Mouse (Mus musculus) brain, adult 2 months (tissue): Measurements from ENCODE around the gene Sypl2.
A peak's percentile ranks its signal among the peaks of the same experiment; 100 is the strongest.

ENCODE experiments used
- DNase-seq: peaks from one replicate; pipeline ENCODE4 v3.0.0; 2011; ENCODE audit warnings: low read depth, low spot score

Sypl2 gene

GRCm38 (mm10) chr3:108205601-108206000 is 20.8 kb downstream of the Sypl2 start:
- no peak for DNase-seq

GRCm38 (mm10) chr3:108204470-108204869 is 22.0 kb downstream of the Sypl2 start:
- no peak for DNase-seq

DNA sequence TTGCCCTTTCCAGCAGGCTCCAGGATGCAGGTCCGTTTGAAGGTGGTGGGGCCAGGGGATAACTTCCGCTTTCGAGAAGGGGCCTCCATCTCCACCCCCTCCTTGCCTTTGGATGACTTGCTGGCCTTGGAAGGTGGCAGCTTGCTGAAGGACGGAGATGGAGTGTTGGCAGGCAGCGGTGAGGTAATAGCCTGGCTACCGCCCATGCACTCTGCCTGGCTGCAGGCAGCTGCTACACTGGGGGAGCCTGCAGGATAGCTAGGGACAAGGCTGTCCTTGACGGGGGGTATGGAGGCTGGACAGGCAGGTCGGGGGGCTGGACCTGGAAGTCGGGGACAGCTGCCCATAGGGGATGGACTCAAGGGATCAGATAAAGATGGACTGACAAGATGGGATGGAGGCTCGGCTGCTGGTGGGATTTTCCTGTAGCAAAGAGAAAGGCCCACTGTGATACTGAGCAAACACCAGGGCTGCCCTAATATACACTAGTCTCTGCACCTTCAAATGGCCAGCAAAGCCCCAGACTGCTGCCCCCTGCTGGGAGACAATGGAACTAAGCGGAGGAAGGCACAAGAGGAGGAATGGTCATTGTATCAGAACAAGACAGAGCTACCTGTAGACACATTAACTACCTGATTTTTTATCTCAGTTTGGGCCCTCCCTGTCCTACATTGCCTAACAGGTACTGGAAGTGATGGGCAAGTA is 22.7 kb downstream of the Sypl2 start:
- DNase-seq = peak; percentile 86

DNA sequence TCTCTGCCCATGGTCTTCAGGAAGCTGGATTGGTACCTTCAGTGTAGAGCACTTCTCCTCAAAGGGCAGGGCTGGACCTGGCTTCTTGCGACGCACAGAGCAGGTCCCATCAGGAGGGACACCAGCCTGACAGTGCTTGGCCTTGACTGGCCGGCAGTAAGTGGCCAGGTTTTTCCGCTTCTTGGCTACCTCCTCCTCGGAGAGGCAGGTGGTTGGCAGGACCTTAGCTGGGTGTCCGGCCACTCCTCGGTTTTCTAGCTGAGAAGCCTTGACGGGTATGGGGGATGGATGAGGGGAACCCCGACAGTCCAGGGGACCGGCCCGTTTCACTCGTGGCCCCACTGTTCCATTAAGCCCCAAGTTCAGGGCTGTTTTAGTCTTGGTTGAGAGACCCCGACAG is 23.2 kb downstream of the Sypl2 start:
- no peak for DNase-seq

DNA sequence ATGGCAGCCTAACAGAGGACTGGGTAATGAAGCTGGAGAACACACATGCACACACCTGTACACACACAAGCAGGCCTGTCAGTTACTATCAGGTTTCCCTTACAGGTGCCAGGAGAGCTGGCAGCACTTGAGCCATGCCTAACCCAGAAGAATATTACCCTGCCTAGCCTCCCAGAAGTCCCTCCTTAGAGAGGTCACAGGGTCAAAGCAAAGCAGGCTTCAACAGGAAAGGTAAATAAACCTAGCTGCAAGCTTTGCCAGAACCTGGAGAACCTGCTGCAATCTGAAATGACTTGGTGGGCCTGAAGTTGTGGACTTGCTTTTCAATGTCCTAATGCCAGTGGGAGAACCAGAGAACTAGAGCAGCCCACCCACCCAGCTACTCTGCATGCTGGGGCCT is 23.9 kb downstream of the Sypl2 start:
- no peak for DNase-seq

GRCm38 (mm10) chr3:108200329-108201323 is 25.8 kb downstream of the Sypl2 start, which contains the start of gene Cyb561d1:
TSS of gene Cyb561d1 (minus strand) at chr3:108201212.
- DNase-seq = peak; percentile 91

GRCm38 (mm10) chr3:108199231-108199630 is 27.2 kb downstream of the Sypl2 start:
- DNase-seq = no peak

DNA sequence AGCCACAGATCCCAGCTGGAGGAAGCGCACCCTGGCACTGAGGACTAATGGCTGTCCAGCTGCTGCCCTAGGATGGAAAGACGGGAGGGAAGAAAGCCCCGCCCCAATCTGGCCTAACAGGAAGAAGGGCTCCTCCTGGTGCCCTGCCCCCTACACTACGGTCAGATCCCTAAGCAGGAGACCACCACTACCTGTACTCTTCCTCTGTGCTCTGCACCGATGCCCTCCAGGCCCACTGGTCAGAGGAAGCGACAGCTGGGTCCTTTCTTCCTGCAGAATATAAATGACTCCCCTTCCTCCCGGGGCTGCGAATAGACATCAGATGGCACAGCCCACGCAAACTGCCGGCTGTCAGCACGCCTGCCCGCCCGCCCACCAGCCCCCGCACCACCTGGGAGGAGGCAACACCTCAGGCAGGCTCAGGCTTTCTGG is 29.4 kb downstream of the Sypl2 start:
- peak; percentile 92 for DNase-seq

DNA sequence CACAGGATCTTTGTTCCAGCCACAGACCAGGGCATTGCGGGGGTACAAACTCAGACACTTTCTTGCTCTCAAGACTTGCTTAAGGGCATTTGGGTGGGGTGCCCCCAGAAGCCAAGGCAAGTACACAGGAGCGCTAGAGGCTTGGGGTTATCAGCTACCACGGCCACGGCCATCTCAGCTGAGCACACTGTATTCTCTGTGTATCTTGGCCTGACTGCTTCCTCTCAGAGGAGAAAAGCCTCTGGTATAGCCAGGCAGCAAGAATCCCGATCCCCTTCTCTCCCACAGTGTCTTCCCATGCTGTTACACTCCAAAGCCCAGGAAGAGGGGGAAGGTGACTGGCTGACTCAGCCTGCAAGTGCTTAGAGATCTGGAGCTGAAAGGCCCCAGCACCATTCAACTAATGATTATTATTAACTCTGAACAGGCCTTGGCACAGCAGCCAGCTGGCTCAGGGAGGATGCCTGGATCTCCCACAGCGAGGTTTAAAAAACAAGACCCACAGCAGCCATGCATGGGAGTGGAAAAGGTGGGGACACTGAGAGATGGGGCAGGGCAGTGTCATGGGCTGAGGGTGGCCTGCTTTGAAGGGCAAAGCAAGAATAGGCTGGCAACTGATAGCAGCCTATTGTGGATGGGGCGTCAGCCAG is 30.4 kb downstream of the Sypl2 start:
- peak; percentile 93 for DNase-seq

DNA sequence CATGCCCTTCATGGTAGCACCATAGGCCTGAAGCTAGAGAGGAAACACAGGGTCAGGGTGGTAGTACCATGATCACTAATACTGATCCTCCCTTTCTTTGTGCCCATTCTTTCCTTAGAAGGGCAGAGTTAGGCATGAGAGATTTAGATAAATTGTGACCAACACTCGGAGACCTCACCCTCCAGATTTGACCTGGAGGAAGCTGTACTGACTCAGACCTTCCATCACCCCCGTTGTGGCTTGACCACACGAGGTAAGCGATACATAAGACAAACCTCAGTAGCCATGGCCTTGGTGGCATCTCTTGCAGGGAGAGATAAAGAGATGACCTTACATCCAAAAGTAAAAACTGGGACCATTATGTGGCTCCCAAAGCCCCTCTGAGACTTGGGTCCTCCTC is 31.2 kb downstream of the Sypl2 start:
- DNase-seq = no peak

DNA sequence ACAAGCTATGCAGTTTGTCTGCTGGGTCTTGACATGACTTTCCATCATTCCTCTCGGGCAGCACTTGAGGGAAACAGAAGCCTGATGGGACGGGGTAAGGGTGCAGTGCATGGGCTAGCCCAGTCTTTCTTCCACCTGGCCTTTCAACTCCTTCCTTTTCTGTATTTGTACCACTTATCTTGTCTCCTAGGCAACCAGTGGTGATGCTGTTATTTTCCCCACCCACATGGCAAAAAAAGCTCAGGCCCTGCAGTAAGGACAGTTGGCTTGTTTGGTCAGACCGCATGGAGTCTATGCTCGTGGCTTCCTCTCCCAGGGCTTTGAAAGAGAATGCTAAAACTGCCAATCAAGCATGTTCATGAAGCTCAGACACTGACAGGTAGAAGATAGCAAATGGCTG is 32.8 kb downstream of the Sypl2 start:
- DNase-seq = no peak

GRCm38 (mm10) chr3:108189897-108190296 is 36.6 kb downstream of the Sypl2 start:
- no peak for DNase-seq

DNA sequence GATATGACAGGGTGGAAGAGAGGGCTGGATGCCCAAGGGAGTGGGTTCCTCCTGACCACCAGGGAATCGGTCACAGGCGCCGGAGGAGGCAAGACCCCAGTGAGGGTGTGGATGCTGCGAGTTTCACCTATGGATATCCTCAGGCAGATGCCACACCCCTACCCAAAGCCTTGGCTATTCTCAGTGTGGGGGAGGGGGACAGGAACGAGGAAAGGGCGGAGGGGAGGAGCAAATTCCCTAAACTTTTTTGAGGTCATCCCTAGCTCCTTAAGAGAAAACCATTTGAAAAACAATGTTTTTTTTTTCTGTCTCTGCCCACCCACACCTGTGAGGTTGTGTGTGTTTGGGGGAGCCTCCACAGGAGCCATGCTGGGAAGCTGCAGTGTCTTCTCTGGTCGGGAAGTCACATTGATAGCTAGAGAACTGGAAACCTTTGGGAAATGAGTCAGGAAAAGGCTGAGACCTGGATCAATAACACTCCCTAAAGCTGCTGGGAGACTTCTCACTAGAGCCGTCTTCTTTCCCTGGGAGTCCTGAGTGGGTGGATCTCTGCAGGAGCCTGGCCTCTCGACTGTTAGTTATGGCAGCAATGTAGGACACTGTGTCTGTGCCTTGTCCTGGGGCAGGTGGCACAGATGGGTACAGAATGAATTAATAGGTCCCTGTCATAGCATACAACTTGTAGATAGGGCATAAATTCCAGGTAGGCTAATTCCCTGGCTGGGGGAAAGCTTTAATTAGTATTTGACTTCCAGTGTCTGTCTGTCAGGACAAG is 37.5 kb downstream of the Sypl2 start:
- no peak for DNase-seq

GRCm38 (mm10) chr3:108187111-108187795 is 39.2 kb downstream of the Sypl2 start:
- DNase-seq = no peak

DNA sequence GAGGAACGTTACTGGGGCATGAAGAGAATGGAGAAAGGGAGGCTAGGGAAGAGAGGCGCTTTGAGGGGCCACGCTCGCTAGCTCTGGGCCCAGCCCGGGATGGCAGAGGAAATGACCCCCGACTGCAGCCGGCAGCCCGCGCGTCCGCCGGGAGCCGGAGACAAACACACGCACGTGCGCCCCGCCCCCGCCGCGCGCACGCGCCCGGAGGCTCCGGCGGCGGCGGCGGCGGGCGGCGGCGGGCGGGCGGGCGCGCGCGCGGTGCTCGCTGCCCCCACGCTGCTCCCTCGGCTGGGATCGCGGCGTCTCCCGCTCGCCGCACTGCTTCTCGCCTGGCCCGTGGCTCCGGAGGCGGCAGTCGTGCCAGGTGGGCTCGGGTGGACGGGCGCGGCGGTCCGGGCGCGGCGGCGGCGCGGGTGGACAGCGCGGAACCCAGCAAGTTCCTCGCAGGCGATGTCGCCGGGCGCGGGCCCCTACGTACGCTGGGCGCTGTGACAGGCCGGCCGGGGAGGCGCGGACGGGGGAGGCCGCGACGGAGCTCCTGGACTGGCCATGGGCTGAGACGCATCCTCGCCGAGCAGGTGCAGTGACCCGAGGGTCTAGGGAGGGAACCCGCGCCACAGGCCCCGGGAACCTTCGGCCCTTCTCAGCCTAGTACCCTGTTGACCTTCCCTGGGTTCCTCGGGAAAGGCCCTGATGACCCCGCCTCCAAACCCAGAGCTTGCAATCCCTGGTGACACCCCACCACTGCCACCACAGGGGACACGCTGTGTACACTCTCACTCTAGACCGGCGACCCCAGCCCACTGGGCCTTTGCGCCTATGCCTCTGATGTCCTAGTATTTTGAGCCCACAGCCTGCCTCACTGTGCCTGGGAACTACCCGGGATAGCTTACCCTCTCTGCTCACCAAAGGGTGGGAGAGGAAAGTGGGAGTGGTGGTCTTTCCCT is 40.1 kb downstream of the Sypl2 start, which contains the start of gene Amigo1:
Gene Amigo1, plus strand, starts transcription at position 238 of the 950 bp plus-strand sequence.
- peak; percentile 66 for DNase-seq

- DNase-seq = peak; percentile 59
Observed at GRCm38 (mm10) chr3:108185460-108186097, 40.9 kb downstream of the Sypl2 start.

- no peak for DNase-seq
Observed at GRCm38 (mm10) chr3:108184742-108185141, 41.7 kb downstream of the Sypl2 start.

- no peak for DNase-seq
Observed at GRCm38 (mm10) chr3:108180514-108180913, 45.9 kb downstream of the Sypl2 start.
